Mouse (Mus musculus) limb, embryonic 11.5 days (tissue): ENCODE data around the gene Adgrf1. TPM values are rescaled to one million over a fixed set of nuclear protein-coding genes. Genes with fewer than 3 reads are reported as not detected.

Experiments used
- ATAC-seq: fragments of 200-750 bp; cut with Nextera tagmentation; 2 replicates; pipeline ENCODE4 v1.8.0; 2017; ENCODE audit warnings: low read depth; ENCODE audit not compliant: insufficient number of reproducible peaks, low FRiP score, low TSS enrichment
- DNase-seq: peaks from one replicate; pipeline ENCODE4 v3.0.0-alpha.2; 2015; ENCODE audit warnings: low spot score
- H3K27ac ChIP-seq: fragments of 300-500 bp; sonication (generic); replicated peaks from 2 replicates; pipeline ENCODE4 v1.5.1; 2014; ENCODE audit warnings: low read depth, mild to moderate bottlenecking, low read length
- H3K27me3 ChIP-seq: fragments of 300-500 bp; sonication (generic); 2 replicates; pipeline ENCODE4 v1.6.1; 2014; ENCODE audit warnings: mild to moderate bottlenecking, low read length, mixed read lengths; ENCODE audit not compliant: control insufficient read depth, insufficient read depth
- H3K36me3 ChIP-seq: fragments of 300-500 bp; sonication (generic); 2 replicates; pipeline ENCODE4 v1.6.1; 2014; ENCODE audit warnings: mild to moderate bottlenecking, low read length, moderate library complexity, mixed read lengths; ENCODE audit not compliant: control insufficient read depth, insufficient read depth
- H3K4me1 ChIP-seq: fragments of 300-500 bp; sonication (generic); 2 replicates; pipeline ENCODE4 v1.6.1; 2014; ENCODE audit warnings: low read length, mixed read lengths; ENCODE audit not compliant: control insufficient read depth, insufficient read depth
- H3K4me2 ChIP-seq: fragments of 300-500 bp; sonication (generic); 2 replicates; pipeline ENCODE4 v1.6.1; 2014; ENCODE audit warnings: low read depth, mild to moderate bottlenecking, moderate library complexity; ENCODE audit not compliant: severe bottlenecking
- H3K4me3 ChIP-seq: fragments of 300-500 bp; sonication (generic); 2 replicates; pipeline ENCODE4 v1.5.1; 2014; ENCODE audit warnings: low read depth, low read length
- H3K9ac ChIP-seq: fragments of 300-500 bp; sonication (generic); 2 replicates; pipeline ENCODE4 v1.6.1; 2014; ENCODE audit warnings: mild to moderate bottlenecking, low read length
- H3K9me3 ChIP-seq: fragments of 300-500 bp; sonication (generic); 2 replicates; pipeline ENCODE4 v1.6.1; 2016; ENCODE audit warnings: low read length; ENCODE audit not compliant: control insufficient read depth
- WGBS: fragments of 180-500 bp; shearing (Covaris S2); extraction: QIAGEN DNeasy Blood & Tissue Kit; methylation state at CpG from one replicate; pipeline ENCODE4 v1.1.7; 2014; 5-methylcytosine and 5-hydroxymethylcytosine counted together
- polyA plus RNA-seq: library from polyadenylated mRNA; unstranded; fragments of >200 nt; fragmentation: Nextera tagmentation; extraction: Ambion mirVana; gene quantifications from 2 replicates; pipeline ENCODE4 v1.2.1, GENCODE M21; 2014

Gene Adgrf1
- polyA plus RNA-seq, 1 experiment from 2014 or later = not detected

- H3K4me2 ChIP-seq = no peak overlapping the region
- DNase-seq = no peak
- no peaks in the 10 kb centered on the region for H3K4me1 ChIP-seq
- 89% methylated on average over 4 of the region's 4 CpGs for WGBS
- no peaks in the 10 kb centered on the region for H3K36me3 ChIP-seq
- no peak overlapping the region for H3K9ac ChIP-seq
- no peaks in the 10 kb centered on the region for H3K27me3 ChIP-seq
- no peak for ATAC-seq
- H3K9me3 ChIP-seq = no peaks in the 10 kb centered on the region
- H3K4me3 ChIP-seq = no peak overlapping the region
- H3K27ac ChIP-seq = no peak overlapping the region
These were observed 7.1 kb downstream of the Adgrf1 start for GRCm38 (mm10) chr17:43277223-43277622.

DNA sequence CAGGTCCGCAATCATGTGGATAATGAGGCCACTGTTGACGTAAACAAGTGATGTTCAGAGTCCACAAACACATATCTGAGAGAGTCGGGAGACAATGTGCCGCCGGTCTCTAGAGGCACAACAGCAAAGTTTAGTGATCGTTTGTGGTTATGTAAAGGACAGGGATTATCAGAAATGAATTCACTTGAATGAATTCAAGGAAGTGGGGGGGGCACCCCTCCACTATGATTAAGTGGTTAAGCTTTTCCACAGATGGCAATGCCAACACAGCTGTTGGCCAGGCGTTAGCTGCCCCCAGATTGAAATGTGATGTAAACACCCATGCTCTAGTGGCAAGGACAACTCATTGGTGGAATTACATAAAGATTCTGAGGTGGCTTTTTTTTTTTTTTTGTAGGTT lies 9.5 kb downstream of the Adgrf1 start:
- Histone ChIP-seq H3K9me3 (no peaks in the 10 kb centered on the region), H3K36me3 (no peaks in the 10 kb centered on the region), H3K4me2 (no peak overlapping the region), H3K4me3 (no peak overlapping the region), H3K9ac (no peak overlapping the region), H3K4me1 (no peaks in the 10 kb centered on the region), H3K27me3 (no peaks in the 10 kb centered on the region), H3K27ac (no peak overlapping the region)
- WGBS = 85% methylated on average over 7 of the region's 7 CpGs
- DNase-seq (no peak), ATAC-seq (no peak)

- Histone ChIP-seq H3K36me3 (no peaks in the 10 kb centered on the region), H3K4me2 (no peak overlapping the region), H3K4me1 (no peaks in the 10 kb centered on the region), H3K27ac (no peak overlapping the region), H3K4me3 (no peak overlapping the region), H3K9me3 (no peaks in the 10 kb centered on the region), H3K9ac (no peak overlapping the region), H3K27me3 (no peaks in the 10 kb centered on the region)
- 94% methylated on average over 4 of the region's 4 CpGs for WGBS
- ATAC-seq (no peak), DNase-seq (no peak)
These were observed 12.2 kb downstream of the Adgrf1 start for GRCm38 (mm10) chr17:43282353-43282752.

- no peaks in the 10 kb centered on the region for H3K36me3 ChIP-seq
These were observed 12.7 kb downstream of the Adgrf1 start for GRCm38 (mm10) chr17:43282828-43283227.

GRCm38 (mm10) chr17:43299515-43299914 lies 29.4 kb downstream of the Adgrf1 start:
- Histone ChIP-seq H3K27me3 (no peaks in the 10 kb centered on the region), H3K4me2 (no peak overlapping the region), H3K36me3 (no peaks in the 10 kb centered on the region), H3K4me1 (no peaks in the 10 kb centered on the region), H3K9ac (no peak overlapping the region), H3K9me3 (no peaks in the 10 kb centered on the region), H3K4me3 (no peak overlapping the region), H3K27ac (no peak overlapping the region)
- DNase-seq (no peak), ATAC-seq (no peak)
- WGBS = 91% methylated on average over 7 of the region's 7 CpGs

More at GRCm38 (mm10) chr17:43282828-43283227, 12.7 kb downstream of the Adgrf1 start:
- Histone ChIP-seq H3K9me3 (no peaks in the 10 kb centered on the region), H3K9ac (no peak overlapping the region), H3K27me3 (no peaks in the 10 kb centered on the region), H3K4me3 (no peak overlapping the region), H3K4me2 (no peak overlapping the region), H3K27ac (no peak overlapping the region), H3K4me1 (no peaks in the 10 kb centered on the region)
- WGBS = 78% methylated on average over 5 of the region's 5 CpGs
- no peak for ATAC-seq
- DNase-seq = no peak

- Histone ChIP-seq H3K27ac (no peak overlapping the region), H3K9me3 (no peaks in the 10 kb centered on the region), H3K27me3 (no peaks in the 10 kb centered on the region), H3K4me3 (no peak overlapping the region), H3K4me2 (no peak overlapping the region), H3K4me1 (peaks cover 2% of the 10 kb centered on the region; the same call in 1 of the 2 replicates), H3K9ac (no peak overlapping the region), H3K36me3 (no peaks in the 10 kb centered on the region)
- DNase-seq (no peak), ATAC-seq (0 out of 2 replicates have a peak, but pooled peaks have one; percentile 32)
- 60% methylated on average over 7 of the region's 7 CpGs for WGBS
These were observed 56.0 kb downstream of the Adgrf1 start for GRCm38 (mm10) chr17:43325986-43326671.

GRCm38 (mm10) chr17:43326726-43327700 lies 56.9 kb downstream of the Adgrf1 start:
- 0 out of 2 replicates have a peak overlapping the region, but pooled peaks have one; percentile 8 for H3K27ac ChIP-seq
- H3K27me3 ChIP-seq = no peaks in the 10 kb centered on the region
- peak; percentile 92 for ATAC-seq
- no peaks in the 10 kb centered on the region for H3K9me3 ChIP-seq
- WGBS = 20% methylated on average over 29 of the region's 29 CpGs
- H3K4me1 ChIP-seq = peaks cover 2% of the 10 kb centered on the region; the same call in 1 of the 2 replicates
- peak; percentile 73 for DNase-seq
- H3K9ac ChIP-seq = peak overlapping the region; percentile 56
- H3K4me2 ChIP-seq = peak overlapping the region; percentile 53
- peak overlapping the region; percentile 28 for H3K4me3 ChIP-seq
- no peaks in the 10 kb centered on the region for H3K36me3 ChIP-seq

- 84% methylated on average over 5 of the region's 6 CpGs for WGBS
- no peak for ATAC-seq
- H3K27ac ChIP-seq = no peak overlapping the region
These were observed 57.7 kb downstream of the Adgrf1 start for GRCm38 (mm10) chr17:43327810-43328209.

More at GRCm38 (mm10) chr17:43327810-43328209, 57.7 kb downstream of the Adgrf1 start:
- H3K27me3 ChIP-seq = no peaks in the 10 kb centered on the region
- no peak overlapping the region for H3K4me3 ChIP-seq
- no peaks in the 10 kb centered on the region for H3K9me3 ChIP-seq
- DNase-seq = no peak
- H3K9ac ChIP-seq = no peak overlapping the region
- H3K36me3 ChIP-seq = no peaks in the 10 kb centered on the region
- no peak overlapping the region for H3K4me2 ChIP-seq
- H3K4me1 ChIP-seq = peaks cover 5% of the 10 kb centered on the region; the same call in 1 of the 2 replicates
